Mouse (Mus musculus): ENCODE results near the gene Gmpr. TPM values are rescaled to one million over a fixed set of nuclear protein-coding genes. Genes with fewer than 3 reads are reported as not detected.

Gene Gmpr
- 3.4 and 4.5 TPM in 2 replicates for polyA plus RNA-seq (2012; ENCODE audit: low replicate concordance)

DNA sequence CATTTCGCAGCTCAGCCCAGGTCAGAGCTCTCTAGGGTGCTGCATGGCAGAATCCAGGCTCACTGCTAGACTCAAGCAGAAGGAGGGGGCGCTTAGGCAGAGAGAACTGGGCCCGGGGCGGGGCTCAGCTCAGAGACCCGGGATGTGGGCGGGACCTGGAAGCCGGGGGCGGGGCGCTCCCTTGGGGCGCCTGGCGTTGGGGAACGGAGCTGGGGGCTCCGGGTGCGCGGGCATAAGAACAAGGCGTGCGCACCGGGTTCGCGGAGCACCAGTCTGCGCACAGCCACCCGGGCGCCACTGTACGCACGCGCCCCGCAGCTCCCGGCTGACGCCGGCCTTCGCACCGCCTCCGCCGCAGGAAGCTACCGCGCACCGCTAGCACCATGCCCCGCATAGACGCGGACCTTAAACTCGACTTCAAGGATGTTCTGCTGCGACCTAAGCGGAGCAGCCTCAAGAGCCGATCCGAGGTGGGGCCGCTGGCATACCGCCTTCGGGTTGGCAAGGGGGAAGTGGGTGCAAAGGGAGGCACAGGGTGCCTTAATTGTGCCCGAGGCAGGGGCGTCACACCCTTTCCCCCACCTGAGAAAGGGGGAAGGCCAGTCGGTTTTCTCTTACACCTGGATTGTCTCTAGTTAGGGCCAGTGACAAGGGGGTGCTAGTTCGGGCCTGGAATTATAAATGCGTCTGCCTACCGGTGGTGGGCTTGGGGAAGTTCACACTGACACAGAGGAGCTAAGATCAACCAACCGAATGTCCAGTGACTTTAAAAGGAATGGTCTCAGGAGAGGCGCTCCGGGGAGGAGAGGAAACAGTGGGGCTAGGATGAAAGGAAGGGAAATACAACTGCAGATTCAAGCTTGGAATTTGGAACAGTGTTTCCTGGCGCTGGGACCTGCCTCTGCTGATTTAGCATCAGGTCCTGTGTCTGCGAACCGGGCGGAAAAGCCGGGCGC lies at the start of gene Gmpr:
TSS of gene Gmpr (plus strand) at position 171 of the 956 bp plus-strand sequence.

Other genes with a start within 250 kb of the Gmpr start
- gene Mylip, start 117.7 kb upstream of the Gmpr start, polyA plus RNA-seq (2012; ENCODE audit: low replicate concordance) = 4.5 and 11.7 TPM in 2 replicates